ENCODE assay signal across 8 mouse cellular contexts in genomic region chrX:53052652-53053500, GRCm38 (mm10).
A peak's percentile ranks its signal among the peaks of the same experiment; 100 is the strongest.
DNase-seq lines count a peak whose midpoint lies in the region; ATAC-seq and TF ChIP-seq lines count a peak whose summit lies in the region.

No protein-coding gene starts in this region.

- no peak overlapping the region for H3K9ac ChIP-seq in ES-E14 (ENCODE audit: insufficient read depth, low read depth, low read length, poor library complexity, severe bottlenecking)
- H3K9ac ChIP-seq in forebrain, embryonic 13.5 days: no peak overlapping the region
- H3K9ac ChIP-seq in limb, embryonic 12.5 days (replicated peaks): no peak overlapping the region
- no peak overlapping the region for H3K9ac ChIP-seq in neural tube, embryonic 12.5 days

- no peak overlapping the region for H3K27ac ChIP-seq in ES-E14 (ENCODE audit: insufficient read depth, low read depth, low read length, poor library complexity, severe bottlenecking)
- H3K27ac ChIP-seq in forebrain, embryonic 13.5 days: no peak overlapping the region
- peak overlapping the region; percentile 88 for H3K27ac ChIP-seq in limb, embryonic 12.5 days
- no peak overlapping the region for H3K27ac ChIP-seq in neural tube, embryonic 12.5 days

- peak; percentile 88 for DNase-seq in heart, adult 11 months
- DNase-seq in heart, adult 8-10 months (ENCODE audit: low spot score): no peak
- no peak for DNase-seq in ES-E14 (ENCODE audit: low read depth, low spot score)
- DNase-seq in spleen, adult 12 weeks (ENCODE audit: low spot score): no peak
- no peak for DNase-seq in B cell, adult 2 months

- peak overlapping the region; percentile 25 for H3K4me2 ChIP-seq in forebrain, embryonic 13.5 days
- H3K4me2 ChIP-seq in limb, embryonic 12.5 days: peak overlapping the region; percentile 58
- peak overlapping the region; percentile 36 for H3K4me2 ChIP-seq in neural tube, embryonic 12.5 days (replicated peaks)

- in situ Hi-C loops in ES-E14 (cut with MboI; ENCODE audit: low sequenced_read_pairs in 2 of 2, unreplicated experiment in 2 of 2): no loop called here

- H3K4me1 ChIP-seq in ES-E14 (ENCODE audit: control insufficient read depth in 2 of 2, insufficient read depth in 2 of 2, low read length in 2 of 2, poor library complexity in 1 of 2): peaks cover 0 to 2% of the 10 kb centered on the region in 2 experiments; a peak in 1 of 4 replicates
- H3K4me1 ChIP-seq in forebrain, embryonic 13.5 days: peaks cover 11% of the 10 kb centered on the region; the same call in 1 of the 2 replicates
- H3K4me1 ChIP-seq in limb, embryonic 12.5 days (replicated peaks): peaks cover 33% of the 10 kb centered on the region
- H3K4me1 ChIP-seq in neural tube, embryonic 12.5 days: no peaks in the 10 kb centered on the region

- 25% methylated on average over 13 of the region's 13 CpGs for WGBS in forebrain, embryonic 13.5 days
- WGBS in limb, embryonic 12.5 days: 12% methylated on average over 12 of the region's 13 CpGs
- 17% methylated on average over 13 of the region's 13 CpGs for WGBS in neural tube, embryonic 12.5 days

- H3K27me3 ChIP-seq in forebrain, embryonic 13.5 days: no peaks in the 10 kb centered on the region
- peaks cover 12% of the 10 kb centered on the region for H3K27me3 ChIP-seq in limb, embryonic 12.5 days
- no peaks in the 10 kb centered on the region for H3K27me3 ChIP-seq in neural tube, embryonic 12.5 days (replicated peaks)

- no peaks in the 10 kb centered on the region for H3K36me3 ChIP-seq in ES-E14 (ENCODE audit: control insufficient read depth, insufficient read depth, low read length, poor library complexity, severe bottlenecking)
- no peaks in the 10 kb centered on the region for H3K36me3 ChIP-seq in forebrain, embryonic 13.5 days (ENCODE audit: poor library complexity, severe bottlenecking)
- peaks cover 7% of the 10 kb centered on the region; the same call in 1 of the 2 replicates for H3K36me3 ChIP-seq in limb, embryonic 12.5 days
- no peaks in the 10 kb centered on the region for H3K36me3 ChIP-seq in neural tube, embryonic 12.5 days

- peak overlapping the region; percentile 46 to 49 for H3K4me3 ChIP-seq in ES-E14 (ENCODE audit: insufficient read depth in 1 of 2, low read depth in 1 of 2, low read length in 2 of 2, poor library complexity in 1 of 2, severe bottlenecking in 1 of 2)
- no peak overlapping the region for H3K4me3 ChIP-seq in forebrain, embryonic 13.5 days
- H3K4me3 ChIP-seq in limb, embryonic 12.5 days (replicated peaks): peak overlapping the region; percentile 26
- 0 out of 2 replicates have a peak overlapping the region, but pooled peaks have one; percentile 7 for H3K4me3 ChIP-seq in neural tube, embryonic 12.5 days

- ATAC-seq in forebrain, embryonic 13.5 days: no peak
- ATAC-seq in limb, embryonic 12.5 days (ENCODE audit: insufficient number of reproducible peaks, insufficient read depth, low FRiP score, low TSS enrichment, low read depth): peak; percentile 66
- ATAC-seq in neural tube, embryonic 12.5 days (ENCODE audit: low FRiP score, low read depth): no peak

- no peaks in the 10 kb centered on the region for H3K9me3 ChIP-seq in ES-E14 (ENCODE audit: control insufficient read depth, insufficient read depth, low read depth, low read length)
- H3K9me3 ChIP-seq in forebrain, embryonic 13.5 days (replicated peaks): no peaks in the 10 kb centered on the region
- H3K9me3 ChIP-seq in limb, embryonic 12.5 days: no peaks in the 10 kb centered on the region
- H3K9me3 ChIP-seq in neural tube, embryonic 12.5 days: no peaks in the 10 kb centered on the region

TF ChIP-seq in ES-E14, 5 proteins besides CTCF, POLR2A, EP300 and RAD21:
- TF ChIP-seq MAFK (IDR thresholded peaks at IDR 0.05; ENCODE audit: insufficient read depth, low read depth, low read length): no peak
- no peak for TF ChIP-seq HCFC1 (IDR thresholded peaks at IDR 0.05; ENCODE audit: borderline replicate concordance, insufficient read depth, low read length)
- no peak for TF ChIP-seq ZNF384 (IDR thresholded peaks at IDR 0.05; ENCODE audit: low read depth, low read length)
- TF ChIP-seq ZC3H11A (IDR thresholded peaks at IDR 0.05; ENCODE audit: borderline replicate concordance, low read depth, low read length): no peak
- TF ChIP-seq CHD2 (IDR thresholded peaks at IDR 0.05; ENCODE audit: low read depth, low read length): no peak
